Mouse (Mus musculus): ENCODE measurements around the gene Gbf1.
A peak's percentile ranks its signal among the peaks of the same experiment; 100 is the strongest.
"Not testable (repeated sequence)": the region's sequence is repeated elsewhere in the genome, so short reads cannot be mapped to it uniquely, and the experiment has no call there.

Gene Gbf1

DNA sequence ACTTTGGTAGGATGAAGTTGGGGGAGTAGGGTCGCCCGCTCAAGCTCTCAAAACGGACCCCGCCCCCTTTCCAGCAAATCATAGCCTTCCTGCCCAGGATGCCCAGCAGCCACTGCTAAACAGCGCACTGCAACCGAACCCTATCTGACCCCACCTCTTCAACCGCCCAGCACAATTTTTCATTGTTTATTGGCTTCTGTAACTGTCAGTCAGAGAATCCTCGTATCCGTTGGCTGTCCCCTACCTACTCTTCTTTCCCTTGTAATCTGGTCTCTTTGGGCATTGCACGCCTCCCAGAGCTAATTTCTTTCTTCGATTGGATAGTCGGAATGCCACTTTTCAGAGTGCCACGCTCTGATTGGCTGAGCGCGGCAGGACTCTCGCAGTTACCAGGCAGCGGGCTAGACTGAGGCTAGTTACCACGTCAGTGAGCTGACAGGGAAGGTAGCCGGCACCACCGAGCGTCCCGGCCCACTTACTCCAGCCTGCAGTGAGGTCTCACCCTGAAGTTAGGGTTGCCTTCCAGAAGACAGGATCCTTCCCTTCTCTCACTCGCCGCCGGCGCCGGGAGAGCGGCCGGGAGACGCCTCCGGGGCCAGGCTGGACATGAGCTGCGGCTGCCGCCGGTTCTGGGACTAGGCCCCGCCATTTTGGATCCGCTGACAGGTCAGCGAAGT lies at the start of gene Gbf1:
Gene Gbf1 (plus strand): TSS at position 383 of the 677 bp plus-strand sequence.
- peak; percentile 99 for DNase-seq (ENCODE audit: low read depth, low spot score)

DNA sequence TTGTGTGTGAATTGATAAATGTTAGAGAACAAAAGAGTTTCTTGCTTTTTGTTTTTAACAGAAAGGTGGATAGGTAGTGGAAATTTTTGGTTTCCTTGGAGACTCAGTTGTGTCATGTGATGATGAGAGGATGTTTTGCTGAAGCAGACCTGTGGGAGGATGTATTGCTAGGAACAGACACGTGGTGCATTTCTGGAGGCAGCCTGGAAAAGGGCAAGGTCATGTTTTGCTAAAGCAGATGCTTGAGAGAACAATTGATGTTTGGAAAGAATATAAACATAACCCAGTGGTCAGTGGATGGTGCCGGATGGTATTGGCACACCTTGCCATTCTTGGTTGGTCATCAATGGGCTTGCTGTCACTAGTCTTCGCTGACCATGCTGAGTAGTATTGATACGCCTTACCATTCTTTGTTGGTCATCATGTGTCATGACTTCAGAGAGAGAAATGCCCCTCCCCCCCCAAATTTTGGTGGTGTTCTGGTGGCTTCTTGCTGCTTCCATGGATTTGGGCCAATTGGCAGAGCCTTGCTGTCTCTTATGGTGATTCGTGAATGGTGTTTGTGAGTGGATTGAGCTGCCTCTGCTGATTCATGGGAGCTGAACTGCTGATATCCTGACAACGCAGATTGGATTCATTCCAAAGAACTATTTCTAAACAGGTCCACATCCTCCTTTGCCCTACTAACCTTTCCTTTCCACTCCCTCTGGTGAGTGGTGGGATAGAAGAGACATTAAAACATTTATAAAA lies 48.7 kb upstream of the Gbf1 start:
- no peak for DNase-seq (ENCODE audit: low read depth, low spot score)

DNA sequence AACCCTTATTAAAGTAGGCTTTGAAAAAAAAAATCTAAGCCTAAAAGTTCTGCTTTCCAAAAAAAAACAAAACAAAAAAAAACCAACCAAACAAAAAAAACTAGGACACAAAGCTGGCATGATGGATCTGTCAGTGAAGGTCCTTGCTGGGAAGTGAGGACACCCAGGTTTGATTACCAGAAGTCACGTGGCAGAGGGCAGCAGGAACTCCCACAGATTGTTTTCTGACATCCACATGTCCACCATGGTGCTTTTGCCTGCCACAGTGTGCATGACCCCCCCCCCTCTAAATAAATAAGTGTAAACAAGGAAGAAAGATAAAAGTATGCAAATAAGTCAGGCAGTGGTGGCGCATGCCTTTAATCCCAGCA lies 48.1 kb upstream of the Gbf1 start:
- no peak for DNase-seq (ENCODE audit: low read depth, low spot score)

DNA sequence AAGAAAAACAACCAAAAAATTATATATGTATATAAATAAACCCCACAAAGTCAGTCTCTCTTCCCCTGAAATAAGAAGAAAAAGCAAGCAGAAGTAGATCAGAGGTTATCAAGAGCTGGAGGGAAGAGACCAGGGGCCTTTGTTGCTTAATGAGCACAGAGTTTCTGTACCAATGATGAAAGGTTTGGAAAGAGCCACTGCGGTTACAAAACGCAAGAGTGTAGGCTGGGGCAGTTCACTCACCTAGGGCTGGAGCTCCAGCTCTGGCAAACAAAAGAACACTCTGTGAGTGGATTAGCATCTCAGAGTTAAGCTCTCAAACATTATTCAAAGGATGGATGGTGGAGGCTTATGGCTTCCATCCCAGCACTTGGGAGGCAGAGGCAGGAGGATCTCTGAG lies 42.1 kb upstream of the Gbf1 start:
- no peak for DNase-seq (ENCODE audit: low read depth, low spot score)

DNA sequence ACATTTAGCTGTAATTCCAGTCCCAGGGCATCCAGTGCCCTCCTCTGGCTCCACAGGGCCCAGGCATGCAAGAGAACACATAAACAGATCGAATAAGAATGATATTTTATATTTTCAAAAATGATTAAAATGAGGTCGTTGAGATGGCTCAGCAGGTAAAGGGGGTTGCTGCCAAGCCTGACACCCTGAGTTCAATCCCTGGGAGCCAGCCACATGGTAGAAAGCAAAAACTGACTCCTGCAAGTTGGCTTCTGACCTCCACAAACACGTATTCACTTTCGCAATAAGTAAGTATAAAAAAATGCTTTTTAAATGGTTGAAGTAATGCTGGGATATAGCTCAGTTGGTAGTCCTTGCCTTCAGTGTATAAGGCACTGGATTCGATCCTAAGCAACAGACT lies 41.5 kb upstream of the Gbf1 start:
- no peak for DNase-seq (ENCODE audit: low read depth, low spot score)

DNA sequence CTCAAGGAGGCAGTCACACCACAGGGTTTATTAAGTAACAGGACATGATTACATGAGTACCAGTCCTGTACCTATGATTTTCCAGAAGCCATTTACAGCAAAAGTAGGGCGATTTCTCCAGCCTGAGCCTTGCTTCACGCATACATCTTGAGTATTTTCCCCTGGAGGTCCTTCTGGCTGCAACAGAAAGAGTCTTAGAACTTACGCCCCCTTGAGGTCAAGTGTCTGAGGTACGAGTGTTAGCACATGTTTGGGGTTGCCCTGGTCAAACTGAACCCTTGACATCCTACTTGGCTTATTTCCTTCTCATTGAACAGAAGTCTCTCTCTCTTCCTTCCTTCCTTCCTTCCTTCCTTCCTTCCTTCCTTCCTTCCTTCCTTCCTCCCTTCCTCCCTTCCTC lies 37.7 kb upstream of the Gbf1 start:
- DNase-seq (ENCODE audit: low read depth, low spot score) = no peak

DNA sequence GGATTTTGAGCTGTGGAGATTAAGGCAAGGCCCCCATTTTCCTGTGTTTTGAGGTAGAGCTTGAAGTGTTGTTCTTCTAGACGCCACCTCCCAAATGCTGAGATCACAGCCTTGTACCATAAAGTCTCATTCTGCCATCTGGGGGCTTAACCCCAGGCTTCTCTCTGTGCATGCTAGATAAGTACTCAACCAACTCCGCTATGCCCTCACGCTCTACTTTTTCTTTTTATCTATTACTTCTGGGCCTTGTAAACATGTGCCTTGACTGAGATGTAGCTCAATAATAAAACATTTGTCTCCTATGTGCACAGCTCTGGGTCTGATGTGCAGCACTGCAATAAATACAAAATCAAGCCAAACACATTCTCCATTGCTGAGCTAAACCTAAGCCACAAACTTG lies 32.9 kb upstream of the Gbf1 start:
- DNase-seq (ENCODE audit: low read depth, low spot score) = no peak

DNA sequence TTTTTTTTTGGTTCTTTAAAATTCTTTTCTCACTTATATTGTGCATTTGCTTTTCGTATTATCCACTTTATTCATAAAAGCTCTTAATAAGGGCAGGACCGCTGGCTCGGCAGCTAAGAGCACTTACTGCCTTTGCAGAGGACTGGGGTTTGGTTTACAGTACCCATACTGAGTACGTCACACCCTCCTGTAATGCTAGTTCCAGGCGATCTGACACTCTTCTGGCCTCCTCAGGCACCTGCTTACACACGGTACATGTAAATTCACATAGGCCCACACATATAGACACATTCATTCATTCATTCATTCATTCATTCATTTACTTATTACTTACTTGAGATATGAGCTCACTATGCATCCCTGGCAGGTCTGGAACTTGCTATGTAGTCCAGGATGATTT lies 31.4 kb upstream of the Gbf1 start:
- no peak for DNase-seq (ENCODE audit: low read depth, low spot score)

DNA sequence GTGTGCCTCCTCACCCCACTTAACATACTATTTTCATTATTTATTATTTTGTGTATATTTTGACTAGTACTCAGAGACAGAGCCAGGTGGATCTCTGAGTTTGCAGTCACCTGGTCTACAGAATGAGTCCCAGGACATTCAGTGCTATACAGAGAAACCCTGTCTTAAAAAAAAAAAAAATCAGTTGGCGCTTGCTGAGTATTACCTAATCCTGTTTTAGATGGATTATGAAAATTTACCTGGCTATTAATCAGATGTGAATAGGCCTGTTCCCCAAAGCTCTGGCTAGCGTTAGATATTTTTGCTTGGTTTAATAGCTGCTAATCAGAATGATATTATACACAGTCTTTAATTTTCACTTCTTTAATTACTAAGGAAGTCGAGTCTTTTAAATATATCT lies 28.4 kb upstream of the Gbf1 start:
- DNase-seq (ENCODE audit: low read depth, low spot score) = no peak

DNA sequence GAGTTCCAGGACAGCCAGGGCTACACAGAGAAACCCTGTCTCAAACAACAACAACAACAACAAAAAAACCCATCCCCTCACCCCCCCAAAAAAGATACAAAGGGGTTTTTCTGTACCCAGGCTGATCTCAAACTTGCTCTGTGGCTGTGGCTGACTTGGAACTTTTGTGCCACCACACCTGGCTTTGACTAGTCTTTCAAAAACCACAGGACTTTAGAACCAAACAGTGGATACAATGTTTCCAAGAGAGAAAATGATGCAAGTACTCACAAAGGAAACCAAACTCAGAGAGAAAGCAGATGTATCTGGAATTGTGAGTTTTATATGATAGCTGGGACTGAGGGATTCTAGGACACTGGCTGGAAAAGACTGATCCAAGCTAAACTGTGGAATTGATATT lies 27.7 kb upstream of the Gbf1 start:
- DNase-seq (ENCODE audit: low read depth, low spot score) = no peak

DNA sequence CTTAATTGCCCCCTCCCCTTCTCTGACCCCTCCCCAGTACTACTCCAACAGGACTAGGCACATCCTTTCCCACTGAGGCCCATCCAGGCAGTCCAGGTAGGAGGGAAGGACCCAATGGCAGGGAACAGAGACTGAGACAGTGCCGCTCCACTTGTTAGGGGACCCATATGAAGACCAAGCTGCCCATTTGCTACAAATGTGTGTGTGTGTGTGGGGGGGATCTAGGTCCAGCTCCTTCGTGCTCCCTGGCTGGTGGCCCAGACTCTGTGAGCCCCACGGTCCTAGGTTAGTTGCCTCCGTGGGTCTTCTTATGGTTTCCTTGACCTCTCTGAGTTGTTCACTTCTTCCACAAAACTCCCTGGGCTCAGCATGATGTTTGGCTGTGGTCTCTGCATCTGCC lies 26.0 kb upstream of the Gbf1 start:
- no peak for DNase-seq (ENCODE audit: low read depth, low spot score)

DNA sequence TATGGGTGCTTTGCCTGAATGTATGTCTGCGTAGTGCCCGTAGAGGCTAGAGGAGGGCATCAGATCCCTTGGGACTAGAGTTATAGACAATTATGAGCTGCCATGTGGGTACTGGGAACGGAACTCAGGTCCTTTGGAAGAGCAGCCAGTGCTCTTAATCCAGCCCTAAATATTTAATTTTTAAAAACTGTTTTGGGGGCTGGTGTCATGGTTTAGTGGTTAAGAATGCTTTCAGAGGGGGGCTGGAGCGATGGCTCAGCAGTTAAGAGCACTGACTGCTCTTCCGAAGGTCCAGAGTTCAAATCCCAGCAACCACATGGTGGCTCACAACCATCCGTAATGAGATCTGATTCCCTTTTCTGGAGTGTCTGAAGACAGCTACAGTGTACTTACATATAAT lies 22.6 kb upstream of the Gbf1 start:
- not testable (repeated sequence) for DNase-seq (ENCODE audit: low read depth, low spot score)

DNA sequence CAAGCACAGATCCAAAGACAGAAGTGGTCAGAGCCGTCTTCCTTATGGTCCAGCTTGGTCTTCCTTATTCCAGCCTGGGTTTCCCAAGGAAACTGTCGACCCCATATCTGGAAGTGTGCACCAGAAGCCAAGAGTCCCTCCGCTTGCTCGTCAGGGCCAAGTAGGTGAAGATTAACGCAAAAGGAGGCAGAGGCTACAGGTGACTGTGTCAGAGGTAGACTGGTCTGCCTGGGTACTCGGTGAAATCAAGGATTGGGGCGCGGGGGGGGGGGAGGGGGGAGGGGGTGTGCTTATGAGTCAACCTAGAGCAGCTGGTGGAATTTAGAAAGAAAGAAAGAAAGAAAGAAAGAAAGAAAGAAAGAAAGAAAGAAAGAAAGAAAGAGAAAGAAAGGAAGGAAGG lies 21.0 kb upstream of the Gbf1 start:
- no peak for DNase-seq (ENCODE audit: low read depth, low spot score)

DNA sequence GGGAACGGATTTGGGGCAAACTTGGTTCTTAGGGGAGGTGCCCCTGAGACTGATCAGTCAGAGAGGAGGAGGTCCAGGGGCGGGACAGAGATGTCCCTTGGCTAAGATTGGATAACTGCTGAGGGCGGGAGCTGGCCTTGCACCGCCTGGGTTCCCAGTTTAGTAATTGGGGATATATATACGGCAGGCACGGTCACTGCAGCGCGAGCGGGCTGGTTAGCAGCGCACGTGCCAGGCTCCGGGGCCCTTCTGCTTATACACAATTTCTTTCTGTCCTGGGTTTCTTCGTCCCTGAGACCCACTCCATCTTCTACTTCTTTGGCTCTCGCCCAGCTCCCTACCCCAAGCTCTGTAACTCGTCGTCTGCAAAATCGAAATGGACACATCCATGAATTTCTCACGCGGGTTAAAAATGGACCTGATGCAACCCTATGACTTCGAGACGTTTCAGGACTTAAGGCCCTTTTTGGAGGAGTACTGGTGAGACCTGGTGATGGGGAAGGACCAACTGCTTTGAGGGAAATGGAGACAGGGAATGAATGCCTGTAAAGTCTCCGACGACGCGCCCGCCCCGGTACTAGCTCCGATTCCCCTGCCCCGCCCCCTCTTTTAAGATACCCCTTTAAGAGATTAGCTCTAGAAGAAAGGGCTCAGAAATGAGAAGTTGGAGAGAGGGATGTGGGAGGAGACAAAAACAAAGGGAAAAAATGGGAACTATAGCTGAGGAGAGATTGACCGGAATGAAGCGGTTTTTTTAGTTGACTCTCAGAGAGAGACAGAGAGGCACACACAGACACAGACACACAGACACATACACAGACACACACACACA lies 20.4 kb upstream of the Gbf1 start, which contains the start of gene Elovl3:
Gene Elovl3 (plus strand): TSS at position 204 of the 832 bp plus-strand sequence.
- no peak for DNase-seq (ENCODE audit: low read depth, low spot score)

DNA sequence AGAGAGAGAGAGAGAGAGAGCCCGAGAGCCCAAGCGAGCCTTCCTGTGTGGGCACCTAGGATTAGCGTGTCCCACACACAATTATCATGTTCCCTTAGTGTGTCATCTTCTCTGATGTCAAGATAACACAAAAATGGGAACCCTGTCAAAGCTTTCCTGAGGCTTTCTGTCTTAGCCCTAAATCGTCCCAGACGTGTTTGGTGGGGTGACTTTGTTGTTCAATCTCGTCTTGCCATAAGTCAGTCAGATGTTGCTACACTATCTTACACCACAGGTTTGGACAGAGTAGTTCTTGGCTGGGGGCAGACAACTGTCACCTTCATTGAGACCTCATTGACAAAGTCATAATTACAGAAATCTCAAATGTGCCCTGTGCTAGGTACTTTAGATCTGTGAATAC lies 19.7 kb upstream of the Gbf1 start:
- DNase-seq (ENCODE audit: low read depth, low spot score) = no peak

DNA sequence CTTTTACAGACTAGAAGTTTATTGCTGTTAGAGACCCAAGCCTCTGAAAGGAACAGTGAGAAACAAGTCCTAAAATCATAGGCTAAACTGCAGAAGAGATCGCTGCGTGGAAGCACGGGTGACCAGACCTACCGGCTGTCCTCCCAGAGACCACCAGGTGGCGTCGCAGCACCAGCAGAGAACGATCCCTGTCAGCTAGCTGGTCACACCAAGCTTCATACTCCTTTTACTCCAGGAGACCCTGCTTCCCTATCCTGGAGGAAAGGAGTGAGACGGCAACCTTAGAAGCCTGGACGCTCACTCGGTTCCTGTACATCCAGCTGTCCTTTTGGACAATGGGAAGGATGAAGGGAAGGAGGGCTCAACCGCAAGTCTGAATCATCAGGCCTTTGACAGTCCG lies 17.0 kb upstream of the Gbf1 start:
- peak; percentile 82 for DNase-seq (ENCODE audit: low read depth, low spot score)

DNA sequence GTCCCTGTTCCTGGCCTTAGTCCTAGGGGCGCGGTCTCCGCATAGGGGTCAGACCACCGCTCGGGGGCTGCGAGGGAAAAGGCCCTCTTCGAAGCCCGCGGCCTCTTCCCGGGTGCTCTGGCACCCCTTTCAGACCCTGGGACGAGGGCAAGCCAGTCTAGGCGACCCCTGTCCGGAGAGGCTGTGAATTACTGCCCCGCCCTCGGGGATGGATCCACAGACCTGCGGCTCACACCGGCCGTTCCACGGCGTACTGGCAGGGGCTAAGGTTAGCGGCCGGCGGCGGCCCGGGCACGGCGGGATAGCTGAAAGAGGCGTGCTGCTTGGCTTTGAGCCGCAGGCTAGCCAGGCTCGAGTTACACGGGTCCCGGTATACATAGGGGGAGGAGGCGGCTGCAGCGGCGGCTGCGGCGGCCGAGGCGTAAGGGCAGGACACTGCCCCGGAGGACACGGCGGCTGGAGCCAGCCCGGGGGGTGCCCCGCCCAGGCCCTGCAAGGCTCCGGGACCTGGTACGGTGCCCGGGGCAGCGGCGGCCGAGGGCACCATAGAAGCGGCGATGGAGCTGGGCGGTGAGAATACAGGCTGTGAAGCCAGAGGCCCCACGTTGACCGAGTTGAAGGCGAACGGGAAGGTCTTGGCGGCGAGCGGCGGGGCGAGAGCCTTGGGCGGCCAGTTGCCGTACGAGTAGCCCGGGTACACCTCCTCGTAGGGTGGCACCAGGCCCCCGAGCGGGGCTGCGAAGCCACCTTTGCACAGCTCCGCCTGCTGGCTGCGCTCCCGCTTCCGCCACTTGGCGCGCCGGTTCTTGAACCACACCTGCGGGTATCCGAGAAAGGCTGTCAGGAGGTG lies 16.3 kb upstream of the Gbf1 start:
- DNase-seq (ENCODE audit: low read depth, low spot score) = peak; percentile 85

DNA sequence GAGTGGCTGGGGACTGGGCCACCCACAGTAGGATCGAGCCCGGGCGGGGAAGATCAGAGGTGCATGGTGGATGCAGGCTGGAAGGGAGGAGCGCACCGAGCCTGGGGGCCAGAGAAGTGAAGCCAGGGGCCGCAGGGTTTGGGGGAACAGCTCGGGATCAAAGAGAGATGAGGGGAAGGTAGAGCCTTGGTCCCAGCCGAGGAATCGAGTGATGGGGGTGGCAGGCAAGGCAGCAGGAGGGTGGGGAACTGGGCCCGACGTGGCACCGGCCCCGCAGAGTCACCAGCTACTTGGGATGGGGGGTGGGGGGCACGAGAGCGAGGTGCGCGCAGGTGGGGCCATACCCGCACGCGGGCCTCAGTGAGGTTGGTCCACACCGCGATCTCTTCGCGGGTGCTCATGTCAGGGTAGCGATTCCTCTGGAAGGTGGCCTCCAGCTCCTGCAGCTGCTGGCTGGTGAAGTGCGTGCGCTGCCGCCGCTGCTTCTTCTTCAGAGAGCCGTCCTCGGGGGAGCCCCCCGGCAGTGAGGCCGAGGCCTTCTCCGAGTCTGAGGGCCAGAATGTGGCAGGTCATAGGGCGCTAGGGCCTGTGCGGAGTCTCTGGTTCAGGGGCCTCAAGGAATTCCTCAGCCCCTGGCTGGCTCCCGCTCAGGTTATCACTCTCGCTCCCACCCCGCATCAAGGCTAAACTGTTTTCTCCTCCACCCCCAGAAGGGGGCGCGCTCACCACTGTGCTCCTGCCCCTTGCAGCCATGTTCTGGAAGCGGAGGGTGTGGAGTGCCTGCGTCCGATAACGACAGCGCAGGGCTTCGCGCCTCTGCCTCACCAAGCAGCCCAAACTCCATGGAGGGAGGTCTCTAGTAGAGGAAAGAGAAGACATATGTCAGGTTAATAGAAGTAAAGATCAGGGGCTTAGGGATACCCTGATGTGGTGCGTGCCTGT lies 15.4 kb upstream of the Gbf1 start:
- DNase-seq (ENCODE audit: low read depth, low spot score) = peak; percentile 80

DNA sequence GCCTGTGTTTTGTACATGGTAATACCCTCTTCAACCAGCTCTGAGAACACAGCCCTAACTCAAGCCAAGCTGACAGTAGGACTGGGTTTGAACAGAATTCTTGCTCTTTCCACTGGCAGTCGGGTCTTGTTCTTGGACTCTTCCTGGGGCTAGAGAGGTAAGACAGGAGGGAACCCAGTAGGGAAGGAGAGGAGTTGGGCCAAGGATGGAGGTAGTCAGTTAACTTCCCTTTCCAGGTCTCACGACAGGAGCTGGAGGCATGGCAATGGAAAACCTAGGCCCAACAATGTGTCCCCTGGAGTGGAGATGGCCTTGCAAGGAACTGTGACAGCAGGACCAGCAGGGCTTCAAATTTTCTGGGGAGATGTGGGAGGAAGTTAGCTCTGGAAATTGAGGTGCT lies 12.0 kb upstream of the Gbf1 start:
- no peak for DNase-seq (ENCODE audit: low read depth, low spot score)

DNA sequence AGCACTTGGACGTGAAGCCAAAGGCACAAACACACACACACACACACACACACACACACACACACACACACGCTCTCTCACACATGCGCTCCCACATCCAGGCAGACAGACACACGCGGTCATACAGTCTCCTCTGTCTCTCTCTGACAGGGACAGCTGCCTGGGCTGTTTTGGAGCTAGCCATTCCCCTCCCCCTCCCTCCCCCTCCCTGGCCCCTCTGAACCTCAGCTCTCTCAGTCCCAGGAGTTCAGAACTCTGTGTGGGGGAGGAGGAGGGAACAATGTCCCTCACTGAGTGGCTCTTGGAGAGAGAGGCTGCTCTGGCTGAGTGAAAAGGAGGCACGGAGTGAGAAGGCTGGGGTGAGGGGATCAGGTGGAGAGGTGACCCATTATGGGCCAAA lies 11.2 kb upstream of the Gbf1 start:
- no peak for DNase-seq (ENCODE audit: low read depth, low spot score)

Data from CD4-positive helper T cell, adult 2 months (primary cell).